Mouse (Mus musculus) cerebellum, postnatal 25 days (tissue): ENCODE results near the gene Plpp2.

ENCODE experiments used
- DNase-seq, 2 experiments: peaks; one replicate each; pipeline ENCODE4 v3.0.0; 2021; ENCODE audit warnings: mixed read lengths in 2 of 2

Plpp2 gene

GRCm38 (mm10) chr10:79528081-79528480, 5.5 kb downstream of the Plpp2 start:
- DNase-seq, result no peak

- peak in 1 of 2 experiments; percentile 3 for DNase-seq
Measured at GRCm38 (mm10) chr10:79527453-79527845, 6.1 kb downstream of the Plpp2 start.

GRCm38 (mm10) chr10:79526661-79527452, 6.7 kb downstream of the Plpp2 start:
- DNase-seq, result peak in 1 of 2 experiments; percentile 2

- DNase-seq, result peak in 1 of 2 experiments; percentile 38
Measured at GRCm38 (mm10) chr10:79525456-79526325, 7.9 kb downstream of the Plpp2 start.

- no peak for DNase-seq
Measured at GRCm38 (mm10) chr10:79524433-79524832, 9.2 kb downstream of the Plpp2 start.

- no peak for DNase-seq
Measured at GRCm38 (mm10) chr10:79506709-79507108, 26.9 kb downstream of the Plpp2 start.

- DNase-seq, result no peak
Measured at GRCm38 (mm10) chr10:79502830-79503644, 30.6 kb downstream of the Plpp2 start.

GRCm38 (mm10) chr10:79496701-79497288, 36.8 kb downstream of the Plpp2 start:
- no peak for DNase-seq

GRCm38 (mm10) chr10:79495886-79496285, 37.7 kb downstream of the Plpp2 start:
- DNase-seq, result no peak
